Mouse (Mus musculus) forebrain, postnatal 0 days (tissue): ENCODE measurements at regions not wholly inside any gene's neighbourhood (a gene's known extent, or its start where the extent isn't known, plus 50 kb on each side); places are given as distances from the start of the nearest gene placed in this dataset.

Source experiments
- ATAC-seq: fragments of 200-750 bp; cut with Nextera tagmentation; 2 replicates; pipeline ENCODE4 v1.8.0; 2017; ENCODE audit warnings: mild to moderate bottlenecking, moderate library complexity
- DNase-seq: peaks from one replicate; pipeline ENCODE4 v3.0.0-alpha.2; 2015
- H3K27ac ChIP-seq: fragments of 300-500 bp; sonication (generic); 2 replicates; pipeline ENCODE4 v1.5.1; 2014; ENCODE audit warnings: low read depth, mild to moderate bottlenecking, antibody characterized with exemption, low read length, moderate library complexity, mixed read lengths
- H3K27me3 ChIP-seq: fragments of 300-500 bp; sonication (generic); 2 replicates; pipeline ENCODE4 v1.6.1; 2014; ENCODE audit warnings: mild to moderate bottlenecking, low read length, mixed read lengths; ENCODE audit not compliant: insufficient read depth
- H3K36me3 ChIP-seq: fragments of 300-500 bp; sonication (generic); 2 replicates; pipeline ENCODE4 v1.6.1; 2014; ENCODE audit warnings: mild to moderate bottlenecking, moderate library complexity; ENCODE audit not compliant: insufficient read depth
- H3K4me1 ChIP-seq: fragments of 300-500 bp; sonication (generic); 2 replicates; pipeline ENCODE4 v1.6.1; 2014; ENCODE audit warnings: antibody characterized with exemption; ENCODE audit not compliant: insufficient read depth
- H3K4me2 ChIP-seq: fragments of 300-500 bp; sonication (generic); 2 replicates; pipeline ENCODE4 v1.6.1; 2014; ENCODE audit warnings: low read depth, mild to moderate bottlenecking, moderate library complexity
- H3K4me3 ChIP-seq: fragments of 300-500 bp; sonication (generic); 2 replicates; pipeline ENCODE4 v1.5.1; 2014; ENCODE audit warnings: low read depth, low read length, mixed read lengths
- H3K9ac ChIP-seq: fragments of 300-500 bp; sonication (generic); 2 replicates; pipeline ENCODE4 v1.6.1; 2014; ENCODE audit warnings: mild to moderate bottlenecking
- H3K9me3 ChIP-seq: fragments of 300-500 bp; sonication (generic); 2 replicates; pipeline ENCODE4 v1.6.1; 2016; ENCODE audit warnings: low read length
- CTCF ChIP-seq: sonication (generic); IDR thresholded peaks from 2 replicates; pipeline ENCODE4 v1.5.1; 2016; ENCODE audit warnings: antibody characterized with exemption, control low read depth, low read depth
- WGBS: fragments of 180-500 bp; shearing (Covaris S2); extraction: QIAGEN DNeasy Blood & Tissue Kit; methylation state at CpG from one replicate; pipeline ENCODE4 v1.1.7; 2014; 5-methylcytosine and 5-hydroxymethylcytosine counted together

GRCm38 (mm10) chrX:12285976-12286909 is 126.1 kb upstream of the Bcor start:
- ATAC-seq (no peak), DNase-seq (no peak)
- WGBS: 44% methylated on average over 24 of the region's 24 CpGs
- no peaks in the 10 kb centered on the region for H3K9me3 ChIP-seq
- H3K4me3 ChIP-seq: no peak overlapping the region
- no peaks in the 10 kb centered on the region for H3K27me3 ChIP-seq
- no peak overlapping the region for H3K27ac ChIP-seq
- no peak overlapping the region for H3K4me2 ChIP-seq
- H3K36me3 ChIP-seq: no peaks in the 10 kb centered on the region
- TF ChIP-seq CTCF: no peak
- H3K4me1 ChIP-seq: no peaks in the 10 kb centered on the region
- H3K9ac ChIP-seq: no peak overlapping the region

GRCm38 (mm10) chrX:12286910-12287522 is 126.9 kb upstream of the Bcor start:
- Histone ChIP-seq H3K9me3 (no peaks in the 10 kb centered on the region), H3K4me3 (no peak overlapping the region), H3K36me3 (no peaks in the 10 kb centered on the region), H3K4me2 (no peak overlapping the region), H3K4me1 (no peaks in the 10 kb centered on the region), H3K27me3 (no peaks in the 10 kb centered on the region), H3K27ac (no peak overlapping the region), H3K9ac (no peak overlapping the region)
- no peak for TF ChIP-seq CTCF
- WGBS: 34% methylated on average over 18 of the region's 18 CpGs
- DNase-seq (no peak), ATAC-seq (no peak)

- Histone ChIP-seq H3K27ac (no peak overlapping the region), H3K9ac (no peak overlapping the region), H3K4me2 (no peak overlapping the region), H3K4me1 (no peaks in the 10 kb centered on the region), H3K27me3 (no peaks in the 10 kb centered on the region), H3K36me3 (no peaks in the 10 kb centered on the region), H3K9me3 (no peaks in the 10 kb centered on the region), H3K4me3 (no peak overlapping the region)
- peak; percentile 54 for ATAC-seq
- DNase-seq: peak; percentile 26
- 25% methylated on average over 17 of the region's 17 CpGs for WGBS
- no peak for TF ChIP-seq CTCF
Measured at GRCm38 (mm10) chrX:12287656-12288561, 127.8 kb upstream of the Bcor start.

- no peak for TF ChIP-seq CTCF
- Histone ChIP-seq H3K9me3 (no peaks in the 10 kb centered on the region), H3K36me3 (no peaks in the 10 kb centered on the region), H3K4me1 (no peaks in the 10 kb centered on the region), H3K27me3 (no peaks in the 10 kb centered on the region), H3K4me3 (no peak overlapping the region), H3K27ac (no peak overlapping the region), H3K9ac (no peak overlapping the region), H3K4me2 (no peak overlapping the region)
- DNase-seq: no peak
- ATAC-seq: no peak
- 60% methylated on average over 5 of the region's 5 CpGs for WGBS
Measured at GRCm38 (mm10) chrX:12288562-12289117, 128.5 kb upstream of the Bcor start.

GRCm38 (mm10) chrX:12293146-12293545 is 133.0 kb upstream of the Bcor start:
- TF ChIP-seq CTCF: no peak
- Histone ChIP-seq H3K9ac (no peak overlapping the region), H3K4me3 (no peak overlapping the region), H3K4me2 (no peak overlapping the region), H3K36me3 (no peaks in the 10 kb centered on the region), H3K27ac (no peak overlapping the region), H3K9me3 (no peaks in the 10 kb centered on the region), H3K27me3 (no peaks in the 10 kb centered on the region), H3K4me1 (no peaks in the 10 kb centered on the region)
- ATAC-seq: no peak
- DNase-seq: no peak
- 10% methylated on average over 2 of the region's 2 CpGs for WGBS

GRCm38 (mm10) chrX:12294452-12294851 is 134.3 kb upstream of the Bcor start:
- no peaks in the 10 kb centered on the region for H3K9me3 ChIP-seq
- no peaks in the 10 kb centered on the region for H3K27me3 ChIP-seq
- TF ChIP-seq CTCF: no peak
- no peak overlapping the region for H3K4me2 ChIP-seq
- H3K36me3 ChIP-seq: no peaks in the 10 kb centered on the region
- no peak overlapping the region for H3K9ac ChIP-seq
- DNase-seq (no peak), ATAC-seq (no peak)
- H3K4me3 ChIP-seq: no peak overlapping the region
- H3K27ac ChIP-seq: no peak overlapping the region
- no peaks in the 10 kb centered on the region for H3K4me1 ChIP-seq
- 57% methylated on average over 9 of the region's 9 CpGs for WGBS
